Mouse (Mus musculus): ENCODE measurements around the gene Gm43720.

Gm43720 gene

GRCm38 (mm10) chr5:138262582-138263240 lies 17.0 kb downstream of the Gm43720 start:
- DNase-seq (ENCODE audit: extremely low read depth, low read depth, low spot score) = no peak

DNA sequence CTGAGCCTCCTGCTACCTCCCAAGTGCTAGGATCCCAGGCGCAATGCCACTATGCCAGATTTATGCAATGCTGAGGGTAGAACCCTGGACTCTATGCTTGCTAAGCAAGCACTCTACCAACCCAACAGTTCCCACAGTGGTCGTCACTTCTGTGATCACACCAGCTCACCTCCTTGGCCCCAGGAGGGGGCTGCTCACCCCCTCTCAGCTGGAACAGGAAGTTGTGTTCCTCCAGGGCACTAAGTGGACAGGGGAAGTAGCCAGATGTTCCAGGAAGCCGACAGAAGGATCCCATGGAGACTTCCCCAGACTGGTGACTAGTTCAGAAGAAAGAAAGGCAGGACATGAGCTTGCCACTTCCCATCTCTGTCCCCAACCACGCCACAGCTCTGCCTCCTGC lies 17.8 kb downstream of the Gm43720 start:
- DNase-seq (ENCODE audit: extremely low read depth, low read depth, low spot score) = no peak

DNA sequence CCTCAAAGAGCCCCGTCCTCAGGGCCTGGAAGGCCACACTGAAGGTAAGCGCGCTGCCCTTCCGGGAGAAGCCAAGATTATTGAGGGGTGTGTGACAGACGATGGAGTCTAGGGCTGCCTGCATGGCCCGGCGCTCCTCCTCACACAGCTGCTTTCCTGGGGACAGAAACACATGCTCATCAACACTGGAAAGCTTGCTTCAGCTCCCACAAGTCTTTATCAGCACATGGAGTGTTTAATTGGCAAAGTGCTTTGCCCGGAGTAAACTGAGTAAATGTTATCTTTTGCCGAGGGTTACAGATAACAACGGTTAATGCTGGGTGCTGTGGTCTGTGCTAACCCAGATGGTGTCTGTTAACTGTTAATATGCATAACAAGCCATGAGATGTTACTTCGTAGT lies 18.9 kb downstream of the Gm43720 start:
- DNase-seq (ENCODE audit: extremely low read depth, low read depth, low spot score) = no peak

DNA sequence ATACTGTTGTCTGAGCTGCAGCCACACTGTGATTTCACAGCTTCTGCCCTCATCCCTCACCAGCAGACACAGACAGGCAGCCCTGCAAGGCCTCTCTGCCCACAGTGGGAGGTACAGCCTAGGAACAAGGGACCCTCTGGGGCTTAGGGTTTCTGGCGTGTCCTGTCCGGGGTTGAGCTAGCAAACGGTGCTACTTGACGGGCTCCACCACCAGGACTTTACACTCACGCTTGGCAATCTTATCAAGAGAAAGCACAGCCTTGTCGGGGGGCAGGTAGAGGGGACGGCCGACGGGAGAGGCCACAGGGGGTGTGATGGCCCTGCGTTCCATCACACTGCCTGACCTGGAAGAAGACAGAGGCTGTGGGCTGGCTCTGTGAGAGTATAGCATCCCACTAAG lies 19.7 kb downstream of the Gm43720 start:
- no peak for DNase-seq (ENCODE audit: extremely low read depth, low read depth, low spot score)

DNA sequence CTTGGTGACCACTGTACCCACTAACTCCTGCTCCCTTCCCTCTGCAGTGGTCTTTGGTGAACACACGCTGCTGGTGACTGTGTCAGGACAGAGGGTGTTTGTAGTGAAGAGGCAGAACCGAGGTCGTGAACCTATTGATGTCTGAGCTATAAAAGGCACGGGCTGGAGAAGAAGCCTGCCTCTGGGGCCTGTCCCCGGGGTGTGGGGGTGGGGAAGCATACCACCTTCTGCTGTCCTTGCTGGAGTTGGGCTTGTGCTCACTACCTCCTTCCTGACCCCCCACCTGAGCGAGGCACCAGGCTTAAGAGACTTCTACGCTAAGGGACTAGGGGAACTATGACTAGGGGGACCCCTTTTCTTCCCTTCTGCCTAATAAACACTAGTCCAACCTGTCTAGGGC lies 20.8 kb downstream of the Gm43720 start:
- DNase-seq (ENCODE audit: extremely low read depth, low read depth, low spot score) = no peak

GRCm38 (mm10) chr5:138258542-138258941 lies 21.2 kb downstream of the Gm43720 start:
- DNase-seq (ENCODE audit: extremely low read depth, low read depth, low spot score) = no peak

GRCm38 (mm10) chr5:138258078-138258477 lies 21.7 kb downstream of the Gm43720 start:
- no peak for DNase-seq (ENCODE audit: extremely low read depth, low read depth, low spot score)

- DNase-seq (ENCODE audit: extremely low read depth, low read depth, low spot score) = no peak
Measured at GRCm38 (mm10) chr5:138257585-138257978, 22.2 kb downstream of the Gm43720 start.

DNA sequence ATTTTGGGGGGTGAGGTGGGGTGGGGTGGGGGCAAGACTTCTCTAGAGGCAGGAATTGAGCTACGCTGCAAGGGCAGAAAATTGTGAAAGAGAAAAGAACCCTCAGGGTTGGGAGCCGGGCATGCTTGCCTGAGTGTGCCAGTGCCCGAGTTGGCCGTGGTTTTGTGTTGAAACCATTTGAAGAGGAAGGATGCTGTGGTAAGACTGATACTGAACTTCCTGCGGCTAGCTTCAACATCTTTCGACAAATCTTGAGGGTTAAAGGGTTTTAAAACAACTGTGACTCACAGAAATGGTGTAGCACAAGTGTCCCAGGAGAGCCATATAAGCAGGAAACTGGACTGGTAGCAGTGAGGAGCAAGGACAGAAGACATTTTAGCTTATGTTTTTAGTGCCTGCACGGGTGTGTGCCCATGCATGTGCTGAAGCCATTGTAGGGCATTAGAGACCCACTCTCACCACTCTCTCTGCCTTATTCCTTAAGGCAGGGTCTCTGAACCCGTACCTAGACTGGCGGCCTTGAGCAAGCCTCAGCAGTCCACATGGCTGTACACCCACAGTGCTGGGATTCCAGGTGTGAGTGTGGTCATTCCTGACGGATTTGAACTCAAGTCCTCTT lies 22.7 kb downstream of the Gm43720 start:
- no peak for DNase-seq (ENCODE audit: extremely low read depth, low read depth, low spot score)

GRCm38 (mm10) chr5:138256094-138256467 lies 23.7 kb downstream of the Gm43720 start:
- DNase-seq (ENCODE audit: extremely low read depth, low read depth, low spot score) = no peak

- DNase-seq (ENCODE audit: extremely low read depth, low read depth, low spot score) = peak; percentile 89
Measured at GRCm38 (mm10) chr5:138255353-138256093, 24.2 kb downstream of the Gm43720 start, which contains the start of gene Lamtor4. Gene Lamtor4, plus strand, starts transcription at chr5:138255482.

- no peak for DNase-seq (ENCODE audit: extremely low read depth, low read depth, low spot score)
Measured at GRCm38 (mm10) chr5:138253061-138253460, 26.7 kb downstream of the Gm43720 start.

- DNase-seq (ENCODE audit: extremely low read depth, low read depth, low spot score) = no peak
Measured at GRCm38 (mm10) chr5:138251144-138251543, 28.6 kb downstream of the Gm43720 start.

- no peak for DNase-seq (ENCODE audit: extremely low read depth, low read depth, low spot score)
Measured at GRCm38 (mm10) chr5:138241511-138241910, 38.2 kb downstream of the Gm43720 start.

GRCm38 (mm10) chr5:138234224-138234623 lies 45.5 kb downstream of the Gm43720 start:
- DNase-seq (ENCODE audit: extremely low read depth, low read depth, low spot score) = no peak

GRCm38 (mm10) chr5:138233778-138234177 lies 46.0 kb downstream of the Gm43720 start:
- DNase-seq (ENCODE audit: extremely low read depth, low read depth, low spot score) = no peak

- DNase-seq (ENCODE audit: extremely low read depth, low read depth, low spot score) = no peak
Measured at GRCm38 (mm10) chr5:138229511-138229910, 50.2 kb downstream of the Gm43720 start.

GRCm38 (mm10) chr5:138228026-138228425 lies 51.7 kb downstream of the Gm43720 start:
- DNase-seq (ENCODE audit: extremely low read depth, low read depth, low spot score) = no peak

GRCm38 (mm10) chr5:138227367-138227766 lies 52.4 kb downstream of the Gm43720 start:
- DNase-seq (ENCODE audit: extremely low read depth, low read depth, low spot score) = no peak

DNA sequence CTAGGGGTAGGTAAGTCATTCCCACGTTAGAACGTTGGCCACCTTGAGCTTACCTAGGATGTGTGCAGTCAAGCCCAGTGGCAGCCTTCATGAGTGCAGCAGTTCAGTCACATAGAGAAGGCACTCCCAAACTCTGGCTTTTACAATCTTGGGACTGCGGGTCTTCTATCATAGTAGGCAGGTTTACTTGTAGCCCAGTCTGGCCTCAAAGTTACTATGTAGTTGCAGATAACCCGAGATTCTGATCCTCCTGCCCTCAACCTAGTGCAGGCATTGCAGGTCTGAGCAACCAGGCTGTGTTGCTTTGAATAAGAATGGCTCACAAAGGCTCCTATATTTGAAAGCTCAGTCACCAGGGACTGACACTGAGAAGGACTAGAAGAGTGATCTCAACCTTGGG lies 53.3 kb downstream of the Gm43720 start:
- DNase-seq (ENCODE audit: extremely low read depth, low read depth, low spot score) = no peak

DNA sequence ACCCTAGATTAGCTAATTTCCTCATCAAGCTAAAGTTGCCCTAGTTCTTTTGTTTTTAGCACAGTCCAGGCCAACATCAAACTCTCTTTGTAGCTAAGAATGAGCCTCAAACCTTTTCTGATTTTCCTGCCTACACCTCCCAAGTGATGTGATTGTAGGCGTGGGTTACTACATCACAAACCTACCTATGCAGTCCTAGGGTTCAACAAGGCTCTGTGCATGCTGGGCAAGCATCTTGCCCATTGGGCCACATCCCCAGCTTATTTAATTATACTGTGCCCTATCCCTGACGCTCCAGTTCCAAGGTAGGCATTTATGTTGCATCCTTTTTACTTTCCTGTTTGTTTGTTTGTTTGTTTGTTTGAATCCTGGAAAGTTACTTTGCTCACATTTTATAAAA lies 54.1 kb downstream of the Gm43720 start, which contains the start of gene Nxpe5:
Gene Nxpe5, plus strand, starts transcription at position 199 of the 400 bp plus-strand sequence.
- DNase-seq (ENCODE audit: extremely low read depth, low read depth, low spot score) = no peak

GRCm38 (mm10) chr5:138223287-138223686 lies 56.5 kb downstream of the Gm43720 start:
- no peak for DNase-seq (ENCODE audit: extremely low read depth, low read depth, low spot score)

Measured in fat pad, adult 2 months (tissue).